Mouse (Mus musculus) neural tube, embryonic 14.5 days (tissue): ENCODE data around the gene Nup107. TPM values are rescaled to one million over a fixed set of nuclear protein-coding genes. Genes with fewer than 3 reads are reported as not detected.

Source experiments
- ATAC-seq: fragments of 200-750 bp; cut with Nextera tagmentation; 2 replicates; pipeline ENCODE4 v1.8.0; 2017; ENCODE audit warnings: low read depth, mild to moderate bottlenecking, moderate TSS enrichment, moderate library complexity
- H3K27ac ChIP-seq: fragments of 300-500 bp; sonication (generic); 2 replicates; pipeline ENCODE4 v1.5.1; 2014; ENCODE audit warnings: low read depth, mild to moderate bottlenecking, control low read depth, low read length, moderate library complexity, mixed read lengths
- H3K27me3 ChIP-seq: fragments of 300-500 bp; sonication (generic); 2 replicates; pipeline ENCODE4 v1.6.1; 2014; ENCODE audit warnings: low read length; ENCODE audit not compliant: control insufficient read depth, insufficient read depth
- H3K36me3 ChIP-seq: fragments of 300-500 bp; sonication (generic); 2 replicates; pipeline ENCODE4 v1.6.1; 2014; ENCODE audit warnings: low read length, mixed read lengths; ENCODE audit not compliant: control insufficient read depth, insufficient read depth
- H3K4me1 ChIP-seq: fragments of 300-500 bp; sonication (generic); 2 replicates; pipeline ENCODE4 v1.6.1; 2014; ENCODE audit warnings: low read length; ENCODE audit not compliant: control insufficient read depth, insufficient read depth
- H3K4me2 ChIP-seq: fragments of 300-500 bp; sonication (generic); 2 replicates; pipeline ENCODE4 v1.6.1; 2014; ENCODE audit warnings: mild to moderate bottlenecking, low read depth, low read length, control low read depth
- H3K4me3 ChIP-seq: fragments of 300-500 bp; sonication (generic); 2 replicates; pipeline ENCODE4 v1.5.1; 2014; ENCODE audit warnings: low read depth, low read length, control low read depth, mixed read lengths
- H3K9ac ChIP-seq: fragments of 300-500 bp; sonication (generic); replicated peaks from 2 replicates; pipeline ENCODE4 v1.6.1; 2014; ENCODE audit warnings: low read depth, mild to moderate bottlenecking, control low read depth, low read length, mixed read lengths
- H3K9me3 ChIP-seq: fragments of 300-500 bp; sonication (generic); 2 replicates; pipeline ENCODE4 v1.6.1; 2016; ENCODE audit warnings: low read length; ENCODE audit not compliant: control insufficient read depth
- WGBS: fragments of 180-500 bp; shearing (Covaris S2); extraction: QIAGEN DNeasy Blood & Tissue Kit; methylation state at CpG from one replicate; pipeline ENCODE4 v1.1.7; 2014; 5-methylcytosine and 5-hydroxymethylcytosine counted together
- polyA plus RNA-seq: library from polyadenylated mRNA; unstranded; fragments of >200 nt; fragmentation: Nextera tagmentation; extraction: Ambion mirVana; gene quantifications from 2 replicates; pipeline ENCODE4 v1.2.1, GENCODE M21; 2014

Nup107 gene
- polyA plus RNA-seq, 1 experiment from 2014 or later = 34.5 TPM

GRCm38 (mm10) chr10:117714928-117715500 is 77.5 kb downstream of the Nup107 start:
- Histone ChIP-seq H3K4me3 (no peak overlapping the region), H3K27ac (no peak overlapping the region), H3K4me2 (no peak overlapping the region), H3K9me3 (no peaks in the 10 kb centered on the region), H3K36me3 (no peaks in the 10 kb centered on the region), H3K4me1 (peaks cover 4% of the 10 kb centered on the region; the same call in 1 of the 2 replicates), H3K9ac (no peak overlapping the region), H3K27me3 (no peaks in the 10 kb centered on the region)
- ATAC-seq = no peak
- 76% methylated on average over 4 of the region's 4 CpGs for WGBS

GRCm38 (mm10) chr10:117714048-117714545 is 78.4 kb downstream of the Nup107 start:
- WGBS = 95% methylated on average over 3 of the region's 3 CpGs
- no peak overlapping the region for H3K4me3 ChIP-seq
- H3K4me2 ChIP-seq = no peak overlapping the region
- no peak overlapping the region for H3K27ac ChIP-seq
- H3K36me3 ChIP-seq = no peaks in the 10 kb centered on the region
- H3K9ac ChIP-seq = no peak overlapping the region
- peaks cover 9% of the 10 kb centered on the region; the same call in 1 of the 2 replicates for H3K4me1 ChIP-seq
- no peaks in the 10 kb centered on the region for H3K9me3 ChIP-seq
- no peaks in the 10 kb centered on the region for H3K27me3 ChIP-seq
- ATAC-seq = no peak

- WGBS = 95% methylated on average over 8 of the region's 8 CpGs
- peaks cover 14% of the 10 kb centered on the region; the same call in 1 of the 2 replicates for H3K4me1 ChIP-seq
- ATAC-seq = no peak
Measured at GRCm38 (mm10) chr10:117713466-117713865, 79.0 kb downstream of the Nup107 start.

GRCm38 (mm10) chr10:117712871-117713270 is 79.6 kb downstream of the Nup107 start:
- Histone ChIP-seq H3K9me3 (no peaks in the 10 kb centered on the region), H3K27ac (no peak overlapping the region), H3K4me2 (no peak overlapping the region), H3K27me3 (no peaks in the 10 kb centered on the region), H3K4me3 (no peak overlapping the region), H3K4me1 (peaks cover 14% of the 10 kb centered on the region; the same call in 1 of the 2 replicates), H3K36me3 (no peaks in the 10 kb centered on the region), H3K9ac (no peak overlapping the region)
- 94% methylated on average over 9 of the region's 9 CpGs for WGBS
- no peak for ATAC-seq

More at GRCm38 (mm10) chr10:117713466-117713865, 79.0 kb downstream of the Nup107 start:
- no peaks in the 10 kb centered on the region for H3K36me3 ChIP-seq
- H3K9me3 ChIP-seq = no peaks in the 10 kb centered on the region
- no peaks in the 10 kb centered on the region for H3K27me3 ChIP-seq
- H3K27ac ChIP-seq = no peak overlapping the region
- no peak overlapping the region for H3K4me3 ChIP-seq
- H3K4me2 ChIP-seq = no peak overlapping the region
- no peak overlapping the region for H3K9ac ChIP-seq

GRCm38 (mm10) chr10:117712191-117712754 is 80.2 kb downstream of the Nup107 start:
- H3K9ac ChIP-seq = no peak overlapping the region
- no peak overlapping the region for H3K4me2 ChIP-seq
- ATAC-seq = no peak
- peaks cover 14% of the 10 kb centered on the region; the same call in 1 of the 2 replicates for H3K4me1 ChIP-seq
- no peaks in the 10 kb centered on the region for H3K9me3 ChIP-seq
- no peaks in the 10 kb centered on the region for H3K27me3 ChIP-seq
- H3K4me3 ChIP-seq = no peak overlapping the region
- no peak overlapping the region for H3K27ac ChIP-seq
- H3K36me3 ChIP-seq = no peaks in the 10 kb centered on the region; the same call in 1 of the 2 replicates
- WGBS = 90% methylated on average over 9 of the region's 9 CpGs

- peak overlapping the region; percentile 59 for H3K4me2 ChIP-seq
- H3K9ac ChIP-seq = no peak overlapping the region
- H3K36me3 ChIP-seq = no peaks in the 10 kb centered on the region; the same call in 1 of the 2 replicates
- H3K4me3 ChIP-seq = peak overlapping the region; percentile 93
- peaks cover 20% of the 10 kb centered on the region; the same call in 1 of the 2 replicates for H3K4me1 ChIP-seq
- no peak overlapping the region for H3K27ac ChIP-seq
- WGBS = 74% methylated on average over 5 of the region's 5 CpGs
- ATAC-seq = no peak
- no peaks in the 10 kb centered on the region for H3K9me3 ChIP-seq
- no peaks in the 10 kb centered on the region for H3K27me3 ChIP-seq
Measured at GRCm38 (mm10) chr10:117711408-117711807, 81.1 kb downstream of the Nup107 start.

- Histone ChIP-seq H3K27ac (peak within 1 kb of the TSS; percentile 99), H3K4me1 (peaks cover 20% of the 10 kb centered on the region; the same call in 1 of the 2 replicates), H3K9me3 (no peaks in the 10 kb centered on the region), H3K4me3 (peak within 1 kb of the TSS; percentile 93), H3K27me3 (no peaks in the 10 kb centered on the region), H3K9ac (peak within 1 kb of the TSS; percentile 100), H3K36me3 (no peaks in the 10 kb centered on the region; the same call in 1 of the 2 replicates), H3K4me2 (peak within 1 kb of the TSS; percentile 81)
- ATAC-seq = peak; percentile 93
- under 1% methylated on average over 48 of the region's 52 CpGs for WGBS
Measured at GRCm38 (mm10) chr10:117710604-117711141, 81.8 kb downstream of the Nup107 start, which contains the start of gene Mdm2. Gene Mdm2 (minus strand): TSS chr10:117710758.

- peak overlapping the region; percentile 99 for H3K27ac ChIP-seq
- H3K9me3 ChIP-seq = no peaks in the 10 kb centered on the region
- peaks cover 2% of the 10 kb centered on the region for H3K36me3 ChIP-seq
- under 1% methylated on average over 44 of the region's 71 CpGs for WGBS
- H3K4me2 ChIP-seq = peak overlapping the region; percentile 81
- H3K9ac ChIP-seq = peak overlapping the region; percentile 100
- peak; percentile 79 for ATAC-seq
- H3K27me3 ChIP-seq = no peaks in the 10 kb centered on the region
- H3K4me1 ChIP-seq = peaks cover 20% of the 10 kb centered on the region; the same call in 1 of the 2 replicates
- peak overlapping the region; percentile 93 for H3K4me3 ChIP-seq
Measured at GRCm38 (mm10) chr10:117709930-117710603, 82.4 kb downstream of the Nup107 start.
